Mouse (Mus musculus): ENCODE measurements around the gene Tram2. TPM values are rescaled to one million over a fixed set of nuclear protein-coding genes. Genes with fewer than 3 reads are reported as not detected.

Gene Tram2
- total and polyA plus RNA-seq, 3 experiments: 0.54 to 2.9 TPM; not detected in 1

- DNase-seq (ENCODE audit: low read depth, low spot score): no peak
- Histone ChIP-seq H3K27me3 (ENCODE audit: control insufficient read depth in 1 of 2, insufficient read depth in 2 of 2, low read length in 2 of 2) (0 out of 4 replicates have a peak, but pooled peaks cover 0 to 1% of the 10 kb centered on the region in 2 experiments), H3K4me3 (ENCODE audit: control insufficient read depth in 1 of 2, insufficient read depth in 1 of 2, low read depth in 2 of 2, low read length in 2 of 2) (no peak overlapping the region), H3K4me1 (ENCODE audit: control insufficient read depth in 1 of 2, insufficient read depth in 2 of 2, low read length in 2 of 2) (no peaks in the 10 kb centered on the region; a peak in 3 of 4 replicates), H3K79me2 (ENCODE audit: control insufficient read depth, insufficient read depth, low read length, poor library complexity) (no peaks in the 10 kb centered on the region; the same call in 1 of the 2 replicates), H3K36me3 (ENCODE audit: control insufficient read depth in 1 of 2, insufficient read depth in 2 of 2, low read length in 2 of 2) (no peaks in the 10 kb centered on the region), H3K9ac (ENCODE audit: control insufficient read depth, low read depth, low read length, poor library complexity, severe bottlenecking) (no peak overlapping the region), H3K9me3 (replicated peaks; ENCODE audit: insufficient read depth, low read length) (no peaks in the 10 kb centered on the region), H3K27ac (ENCODE audit: control insufficient read depth, low read depth, low read length) (no peak overlapping the region)
- TF ChIP-seq ZKSCAN1 (IDR thresholded peaks at IDR 0.05; ENCODE audit: low read depth, low read length): no peak
- no peak for TF ChIP-seq UBTF (IDR thresholded peaks at IDR 0.05; ENCODE audit: borderline replicate concordance, insufficient read depth, low read depth, low read length)
- TF ChIP-seq MAX (IDR thresholded peaks at IDR 0.05; ENCODE audit: low read length): no peak
- TF ChIP-seq POLR2A (IDR thresholded peaks at IDR 0.05; ENCODE audit: control insufficient read depth in 1 of 2, insufficient read depth in 1 of 2, low read depth in 1 of 2, low read length in 2 of 2, poor library complexity in 1 of 2): no peak
- TF ChIP-seq MAZ (IDR thresholded peaks at IDR 0.05; ENCODE audit: low read depth, low read length): no peak
- TF ChIP-seq TBP (IDR thresholded peaks at IDR 0.05; ENCODE audit: low read depth, low read length): no peak
- no peak for TF ChIP-seq ETS1 (IDR thresholded peaks at IDR 0.05; ENCODE audit: low read depth, low read length)
- no peak for TF ChIP-seq TAL1 (IDR thresholded peaks at IDR 0.05; ENCODE audit: low read length)
- TF ChIP-seq GATA1 (IDR thresholded peaks at IDR 0.05; ENCODE audit: low read depth, low read length): no peak
- TF ChIP-seq POLR2AphosphoS2 (IDR thresholded peaks at IDR 0.05; ENCODE audit: low read length): no peak
- TF ChIP-seq MYC (IDR thresholded peaks at IDR 0.05; ENCODE audit: low read depth, low read length): no peak
- no peak for TF ChIP-seq MYB (IDR thresholded peaks at IDR 0.05; ENCODE audit: low read depth, low read length)
- TF ChIP-seq ZNF384 (IDR thresholded peaks at IDR 0.05; ENCODE audit: low read depth, low read length): no peak
- TF ChIP-seq E2F4 (IDR thresholded peaks at IDR 0.05; ENCODE audit: borderline replicate concordance, low read depth, low read length): no peak
- no peak for TF ChIP-seq ELF1 (IDR thresholded peaks at IDR 0.05; ENCODE audit: low read depth, low read length)
- no peak for TF ChIP-seq MXI1 (IDR thresholded peaks at IDR 0.05; ENCODE audit: low read depth, low read length)
- TF ChIP-seq NRF1 (IDR thresholded peaks at IDR 0.05; ENCODE audit: insufficient read depth, low read depth, low read length, poor library complexity, severe bottlenecking): no peak
- TF ChIP-seq TCF12 (IDR thresholded peaks at IDR 0.05; ENCODE audit: low read depth, low read length): no peak
- no peak for TF ChIP-seq USF1 (IDR thresholded peaks at IDR 0.05; ENCODE audit: low read depth, low read length)
Observed at GRCm38 (mm10) chr1:21084661-21085060, 5.6 kb upstream of the Tram2 start.

DNA sequence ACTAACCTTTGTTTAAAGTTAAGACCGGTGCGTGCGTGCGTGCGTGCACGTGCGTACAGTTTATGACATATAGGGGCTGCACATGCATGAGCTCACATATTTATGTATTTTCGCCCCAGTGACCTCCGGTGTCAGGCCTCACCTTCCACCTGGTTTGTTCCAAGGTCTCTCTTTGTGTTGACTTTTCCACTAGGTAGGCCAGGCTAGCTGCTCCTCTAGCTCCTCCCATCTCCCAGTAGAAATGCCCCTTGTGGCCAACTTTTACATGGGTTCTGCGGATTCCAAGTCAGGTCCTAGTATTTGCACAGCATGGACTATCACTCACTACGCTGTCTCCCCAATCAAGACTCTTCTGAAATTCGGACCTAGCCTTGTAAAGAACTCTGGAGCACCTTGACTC lies 1.3 kb upstream of the Tram2 start:
- Histone ChIP-seq H3K9ac (ENCODE audit: control insufficient read depth, low read depth, low read length, poor library complexity, severe bottlenecking) (no peak overlapping the region), H3K9me3 (replicated peaks; ENCODE audit: insufficient read depth, low read length) (no peaks in the 10 kb centered on the region), H3K4me3 (ENCODE audit: control insufficient read depth in 1 of 2, insufficient read depth in 1 of 2, low read depth in 2 of 2, low read length in 2 of 2) (no peak overlapping the region), H3K79me2 (ENCODE audit: control insufficient read depth, insufficient read depth, low read length, poor library complexity) (peaks cover 3% of the 10 kb centered on the region; the same call in 1 of the 2 replicates), H3K27ac (ENCODE audit: control insufficient read depth, low read depth, low read length) (no peak overlapping the region), H3K4me1 (ENCODE audit: control insufficient read depth in 1 of 2, insufficient read depth in 2 of 2, low read length in 2 of 2) (peaks cover 0 to 7% of the 10 kb centered on the region in 2 experiments; a peak in 2 of 4 replicates), H3K36me3 (ENCODE audit: control insufficient read depth in 1 of 2, insufficient read depth in 2 of 2, low read length in 2 of 2) (no peaks in the 10 kb centered on the region), H3K27me3 (ENCODE audit: control insufficient read depth in 1 of 2, insufficient read depth in 2 of 2, low read length in 2 of 2) (0 out of 4 replicates have a peak, but pooled peaks cover 0 to 1% of the 10 kb centered on the region in 2 experiments)
- TF ChIP-seq POLR2AphosphoS2 (IDR thresholded peaks at IDR 0.05; ENCODE audit: low read length): no peak
- peak in 1 of 3 experiments; percentile 14; a peak in 1 of 6 replicates for TF ChIP-seq CTCF (IDR thresholded peaks at IDR 0.05 in 2 of 3, conservative IDR thresholded peaks at IDR 0.05 in 1 of 3; ENCODE audit: control insufficient read depth in 1 of 3, insufficient read depth in 1 of 3, low read depth in 2 of 3, low read length in 3 of 3, poor library complexity in 1 of 3, severe bottlenecking in 1 of 3)
- DNase-seq (ENCODE audit: low read depth, low spot score): peak; percentile 43

Data from MEL (cell line).